Mouse (Mus musculus) gastrocnemius, adult 18-20 months (tissue): ENCODE data around the gene Rusc1. TPM values are rescaled to one million over a fixed set of nuclear protein-coding genes. Genes with fewer than 3 reads are reported as not detected.
A peak's percentile ranks its signal among the peaks of the same experiment; 100 is the strongest.
"Not testable (repeated sequence)": the region's sequence is repeated elsewhere in the genome, so short reads cannot be mapped to it uniquely, and the experiment has no call there.

ENCODE experiments used
- DNase-seq: peaks from one replicate; pipeline ENCODE4 v3.0.0; 2021; ENCODE audit warnings: low spot score
- total RNA-seq, 2 experiments: library from RNA; stranded (reverse); gene quantifications; 2 replicates each; pipeline ENCODE4 v1.2.3; 2021

Gene Rusc1
- total RNA-seq, 2 experiments from 2014 or later = 15.4 to 20.2 TPM

- DNase-seq = no peak
Measured at GRCm38 (mm10) chr3:89092509-89093090, 511 bp downstream of the Rusc1 start.

- no peak for DNase-seq
Measured at GRCm38 (mm10) chr3:89091811-89092508, 1.2 kb downstream of the Rusc1 start.

GRCm38 (mm10) chr3:89090694-89091655 is 2.1 kb downstream of the Rusc1 start:
- DNase-seq = peak; percentile 92

- DNase-seq = peak; percentile 88
Measured at GRCm38 (mm10) chr3:89089882-89090591, 3.1 kb downstream of the Rusc1 start.

GRCm38 (mm10) chr3:89088974-89089373 is 4.1 kb downstream of the Rusc1 start:
- no peak for DNase-seq

GRCm38 (mm10) chr3:89087338-89088110 is 5.6 kb downstream of the Rusc1 start:
- peak; percentile 69 for DNase-seq

GRCm38 (mm10) chr3:89084654-89085190 is 8.4 kb downstream of the Rusc1 start:
- no peak for DNase-seq

GRCm38 (mm10) chr3:89084133-89084532 is 9.0 kb downstream of the Rusc1 start:
- no peak for DNase-seq

GRCm38 (mm10) chr3:89082287-89082686 is 10.8 kb downstream of the Rusc1 start:
- DNase-seq = not testable (repeated sequence)

- no peak for DNase-seq
Measured at GRCm38 (mm10) chr3:89077383-89077782, 15.7 kb downstream of the Rusc1 start.

- no peak for DNase-seq
Measured at GRCm38 (mm10) chr3:89067265-89067664, 25.8 kb downstream of the Rusc1 start.

GRCm38 (mm10) chr3:89061696-89062095 is 31.4 kb downstream of the Rusc1 start:
- DNase-seq = no peak

GRCm38 (mm10) chr3:89058783-89059182 is 34.3 kb downstream of the Rusc1 start:
- DNase-seq = peak; percentile 15

- peak; percentile 11 for DNase-seq
Measured at GRCm38 (mm10) chr3:89058361-89058760, 34.8 kb downstream of the Rusc1 start.

- no peak for DNase-seq
Measured at GRCm38 (mm10) chr3:89043359-89043758, 49.8 kb downstream of the Rusc1 start.

Other genes with a start within 250 kb of the Rusc1 start
- 1 to 10 TPM; 6.7 to 8.4 TPM for gene Msto1, start 179.3 kb downstream of the Rusc1 start, total RNA-seq
- 10 to 100 TPM; 31.0 to 33.3 TPM for gene Ash1l, start 142.7 kb downstream of the Rusc1 start, total RNA-seq
- gene Dap3, start 142.1 kb downstream of the Rusc1 start, total RNA-seq = 10 to 100 TPM; 64.8 to 74.2 TPM
- not detected for gene Gm43738, start 7.8 kb upstream of the Rusc1 start, total RNA-seq
- gene Fdps, start 8.6 kb upstream of the Rusc1 start, total RNA-seq = 10 to 100 TPM; 27.2 to 27.8 TPM
- not detected for gene Pklr, start 42.8 kb upstream of the Rusc1 start, total RNA-seq
- under 1 TPM; 0.14 to 0.26 TPM for gene Hcn3, start 66.9 kb upstream of the Rusc1 start, total RNA-seq
- gene Clk2, start 71.5 kb upstream of the Rusc1 start, total RNA-seq = 10 to 100 TPM; 16.6 to 18.6 TPM
- 10 to 100 TPM; 37.8 to 38.4 TPM for gene Scamp3, start 84.2 kb upstream of the Rusc1 start, total RNA-seq
- 10 to 100 TPM; 16.5 to 22.2 TPM for gene Fam189b, start 89.8 kb upstream of the Rusc1 start, total RNA-seq
- 10 to 100 TPM; 15.5 to 17.8 TPM for gene Gba, start 109.6 kb upstream of the Rusc1 start, total RNA-seq
- gene Thbs3, start 121.9 kb upstream of the Rusc1 start, total RNA-seq = 1 to 10 TPM; 3.6 to 9.2 TPM
- gene Mtx1, start 133.8 kb upstream of the Rusc1 start, total RNA-seq = 10 to 100 TPM; 45.4 to 46.7 TPM
- under 1 TPM; 0.18 to 0.40 TPM for gene Muc1, start 135.7 kb upstream of the Rusc1 start, total RNA-seq
- gene Krtcap2, start 152.7 kb upstream of the Rusc1 start, total RNA-seq = 10 to 100 TPM; 70.2 to 74.5 TPM
- gene Trim46, start 153.0 kb upstream of the Rusc1 start, total RNA-seq = under 1 TPM; 0.14 to 0.31 TPM
- gene Dpm3, start 166.0 kb upstream of the Rusc1 start, total RNA-seq = 10 to 100 TPM; 22.6 to 24.3 TPM
- 1 to 10 TPM; 7.0 to 8.9 TPM for gene Slc50a1, start 177.3 kb upstream of the Rusc1 start, total RNA-seq
- gene Efna1, start 187.8 kb upstream of the Rusc1 start, total RNA-seq = 10 to 100 TPM in 1 of 2 experiments, 1 to 10 TPM in 1; 5.7 to 18.8 TPM
- gene Efna3, start 229.7 kb upstream of the Rusc1 start, total RNA-seq = not detected
- not detected for gene Efna4, start 244.7 kb upstream of the Rusc1 start, total RNA-seq